Mouse (Mus musculus) bone marrow, adult 2 months (tissue): Measurements from ENCODE around the gene Rxfp2. TPM values are rescaled to one million over a fixed set of nuclear protein-coding genes. Genes with fewer than 3 reads are reported as not detected.

Experiments
- H3K27ac ChIP-seq: fragments of 200-500 bp; 2 replicates; pipeline ENCODE4 v1.5.1; 2012; ENCODE audit warnings: low read depth, mild to moderate bottlenecking, control low read depth, inconsistent platforms, low read length; ENCODE audit not compliant: control insufficient read depth, poor library complexity, insufficient read depth
- H3K4me1 ChIP-seq: fragments of 200-500 bp; 2 replicates; pipeline ENCODE4 v1.6.1; 2011; ENCODE audit warnings: low read length; ENCODE audit not compliant: control insufficient read depth, insufficient read depth
- H3K4me3 ChIP-seq: fragments of 200-500 bp; replicated peaks from 2 replicates; pipeline ENCODE3; 2011; ENCODE audit warnings: mild to moderate bottlenecking, low read depth, low read length, control low read depth; ENCODE audit not compliant: control insufficient read depth
- CTCF ChIP-seq: fragments of 200-500 bp; IDR thresholded peaks from 2 replicates; pipeline ENCODE4 v1.5.1; 2011; ENCODE audit warnings: low read length, control low read depth; ENCODE audit not compliant: control insufficient read depth, insufficient read depth
- POLR2A ChIP-seq: fragments of 200-500 bp; IDR thresholded peaks from 2 replicates; pipeline ENCODE4 v1.6.1; 2011; ENCODE audit warnings: low read depth, mild to moderate bottlenecking, control low read depth, low read length, borderline replicate concordance; ENCODE audit not compliant: control insufficient read depth
- WGBS: fragments of 180-500 bp; shearing (Covaris S2); methylation state at CpG from one replicate; pipeline ENCODE4 v1.1.7; 2018; 5-methylcytosine and 5-hydroxymethylcytosine counted together
- polyA plus RNA-seq: library from polyadenylated mRNA; stranded (reverse); fragments of >200 nt; gene quantifications from 2 replicates; pipeline ENCODE4 v1.2.4, GENCODE M21; 2011; ENCODE audit warnings: low replicate concordance; ENCODE audit not compliant: missing spikeins, insufficient read depth, insufficient read length

The Rxfp2 gene
- polyA plus RNA-seq, 1 experiment, result not detected

GRCm38 (mm10) chr5:150101789-150102188 is 83.3 kb downstream of the Rxfp2 start:
- TF ChIP-seq CTCF (no peak), POLR2A (no peak)
- no peak overlapping the region for H3K4me3 ChIP-seq
- no peak overlapping the region for H3K27ac ChIP-seq
- WGBS, result 60% methylated on average over 11 of the region's 11 CpGs
- H3K4me1 ChIP-seq, result no peaks in the 10 kb centered on the region; the same call in 1 of the 2 replicates

GRCm38 (mm10) chr5:150106358-150106757 is 87.9 kb downstream of the Rxfp2 start:
- TF ChIP-seq CTCF, result no peak
- TF ChIP-seq POLR2A, result no peak
- WGBS, result 72% methylated on average over 7 of the region's 7 CpGs
- H3K27ac ChIP-seq, result no peak overlapping the region
- H3K4me1 ChIP-seq, result no peaks in the 10 kb centered on the region; the same call in 1 of the 2 replicates
- no peak overlapping the region for H3K4me3 ChIP-seq

GRCm38 (mm10) chr5:150111236-150111635 is 92.8 kb downstream of the Rxfp2 start:
- TF ChIP-seq POLR2A (no peak), CTCF (no peak)
- 61% methylated on average over 8 of the region's 8 CpGs for WGBS
- H3K27ac ChIP-seq, result no peak overlapping the region
- no peak overlapping the region for H3K4me3 ChIP-seq
- no peaks in the 10 kb centered on the region for H3K4me1 ChIP-seq

DNA sequence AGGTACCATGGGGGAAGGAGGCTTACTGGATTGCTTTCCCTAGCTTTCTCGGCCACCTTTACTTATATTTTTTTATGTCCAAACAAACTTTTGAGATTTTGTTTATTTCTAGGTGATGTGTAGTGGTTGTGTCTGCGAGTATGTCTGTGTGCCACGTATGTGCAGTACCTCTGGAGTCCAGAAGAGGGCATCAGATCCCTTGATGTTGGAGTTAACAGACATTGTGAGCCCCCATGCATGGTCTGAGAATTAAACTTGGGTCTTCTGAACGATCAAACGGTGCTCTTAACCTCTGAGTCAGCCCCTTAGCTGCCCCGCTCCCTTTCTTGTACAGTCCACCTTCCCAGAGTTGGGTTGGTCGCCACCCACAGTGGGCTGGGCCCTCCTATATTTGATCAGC is 95.5 kb downstream of the Rxfp2 start:
- H3K27ac ChIP-seq, result no peak overlapping the region
- WGBS, result 75% methylated on average over 7 of the region's 7 CpGs

DNA sequence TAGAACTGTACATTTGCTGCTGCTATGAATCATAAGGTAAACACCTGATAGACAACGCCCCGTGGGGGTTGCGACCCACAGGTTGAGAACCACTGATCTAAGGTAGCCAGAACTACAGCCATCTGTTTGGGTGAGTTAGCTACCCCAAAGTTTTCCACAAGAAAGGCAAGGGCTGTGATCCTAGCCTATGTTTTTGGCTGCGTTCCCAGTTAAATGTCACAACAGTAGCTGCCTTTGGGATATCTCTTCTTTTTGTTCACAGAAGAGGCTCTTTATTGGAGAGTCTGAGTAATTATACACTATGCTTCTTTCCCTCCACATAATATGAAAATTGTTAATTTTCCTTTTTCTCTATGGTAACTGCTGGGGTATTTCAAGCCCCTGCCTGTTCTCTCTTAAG is 96.3 kb downstream of the Rxfp2 start:
- Histone ChIP-seq H3K4me3 (no peak overlapping the region), H3K27ac (no peak overlapping the region), H3K4me1 (peaks cover 3% of the 10 kb centered on the region; the same call in 1 of the 2 replicates)
- WGBS, result 80% methylated on average over 4 of the region's 4 CpGs
- no peak for TF ChIP-seq POLR2A
- TF ChIP-seq CTCF, result no peak

More for the DNA sequence above, 95.5 kb downstream of the Rxfp2 start:
- TF ChIP-seq CTCF (peak; percentile 64), POLR2A (no peak)
- peaks cover 3% of the 10 kb centered on the region; the same call in 1 of the 2 replicates for H3K4me1 ChIP-seq
- no peak overlapping the region for H3K4me3 ChIP-seq

- TF ChIP-seq CTCF, result no peak
- no peak for TF ChIP-seq POLR2A
- WGBS, result 12% methylated on average over 16 of the region's 16 CpGs
- Histone ChIP-seq H3K4me1 (peaks cover 3% of the 10 kb centered on the region; the same call in 1 of the 2 replicates), H3K27ac (no peak overlapping the region; the same call in 1 of the 2 replicates), H3K4me3 (peak overlapping the region; percentile 43)
Measured at GRCm38 (mm10) chr5:150115271-150116092, 97.0 kb downstream of the Rxfp2 start.

DNA sequence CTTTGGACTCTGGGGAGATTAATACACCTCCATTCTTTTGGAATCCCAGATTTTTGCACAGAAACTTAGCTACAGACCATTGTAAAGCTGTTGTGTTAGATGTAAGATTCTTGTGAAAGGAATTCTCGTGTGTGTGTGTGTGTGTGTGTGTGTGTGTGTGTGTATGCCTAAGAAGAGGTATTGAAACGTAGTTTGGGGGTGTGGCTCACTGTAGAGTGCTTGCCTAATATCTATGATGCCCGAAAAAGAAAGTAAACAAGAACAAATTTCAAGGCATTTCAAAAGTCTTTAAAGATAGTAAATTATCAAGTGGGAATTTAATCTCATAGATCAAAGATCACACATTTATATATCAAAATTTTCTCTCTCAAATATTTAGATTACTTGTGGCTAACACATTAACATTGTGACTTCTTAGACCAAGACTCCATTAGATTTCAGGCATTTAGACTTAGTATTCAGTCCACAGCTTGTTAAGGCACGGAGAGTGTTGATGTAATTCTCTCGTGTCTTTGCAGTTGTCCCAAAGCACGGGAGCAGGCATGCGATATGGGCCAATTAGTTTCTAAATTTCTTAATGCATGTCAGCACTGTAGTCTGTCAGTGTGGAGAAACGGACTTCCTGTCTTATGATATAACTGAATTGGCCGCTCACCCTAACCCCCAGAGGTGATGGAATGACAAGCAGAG is 97.9 kb downstream of the Rxfp2 start:
- TF ChIP-seq POLR2A (no peak), CTCF (no peak)
- peak overlapping the region; percentile 44 for H3K27ac ChIP-seq
- peak overlapping the region; percentile 46 for H3K4me3 ChIP-seq
- WGBS, result 9% methylated on average over 9 of the region's 9 CpGs
- H3K4me1 ChIP-seq, result peaks cover 3% of the 10 kb centered on the region; the same call in 1 of the 2 replicates

- no peak for TF ChIP-seq POLR2A
- TF ChIP-seq CTCF, result peak; percentile 61
- peaks cover 3% of the 10 kb centered on the region; the same call in 1 of the 2 replicates for H3K4me1 ChIP-seq
- H3K27ac ChIP-seq, result peak overlapping the region; percentile 44
- no peak overlapping the region for H3K4me3 ChIP-seq
- 81% methylated on average over 6 of the region's 6 CpGs for WGBS
Measured at GRCm38 (mm10) chr5:150116906-150117216, 98.4 kb downstream of the Rxfp2 start.
